Mouse (Mus musculus) neural tube, embryonic 14.5 days (tissue): ENCODE results near the gene Khdrbs2. TPM values are rescaled to one million over a fixed set of nuclear protein-coding genes. Genes with fewer than 3 reads are reported as not detected.

Experiments used
- ATAC-seq: fragments of 200-750 bp; cut with Nextera tagmentation; 2 replicates; pipeline ENCODE4 v1.8.0; 2017; ENCODE audit warnings: low read depth, mild to moderate bottlenecking, moderate TSS enrichment, moderate library complexity
- H3K27ac ChIP-seq: fragments of 300-500 bp; sonication (generic); 2 replicates; pipeline ENCODE4 v1.5.1; 2014; ENCODE audit warnings: low read depth, mild to moderate bottlenecking, control low read depth, low read length, moderate library complexity, mixed read lengths
- H3K27me3 ChIP-seq: fragments of 300-500 bp; sonication (generic); 2 replicates; pipeline ENCODE4 v1.6.1; 2014; ENCODE audit warnings: low read length; ENCODE audit not compliant: control insufficient read depth, insufficient read depth
- H3K36me3 ChIP-seq: fragments of 300-500 bp; sonication (generic); 2 replicates; pipeline ENCODE4 v1.6.1; 2014; ENCODE audit warnings: low read length, mixed read lengths; ENCODE audit not compliant: control insufficient read depth, insufficient read depth
- H3K4me1 ChIP-seq: fragments of 300-500 bp; sonication (generic); 2 replicates; pipeline ENCODE4 v1.6.1; 2014; ENCODE audit warnings: low read length; ENCODE audit not compliant: control insufficient read depth, insufficient read depth
- H3K4me2 ChIP-seq: fragments of 300-500 bp; sonication (generic); 2 replicates; pipeline ENCODE4 v1.6.1; 2014; ENCODE audit warnings: mild to moderate bottlenecking, low read depth, low read length, control low read depth
- H3K4me3 ChIP-seq: fragments of 300-500 bp; sonication (generic); 2 replicates; pipeline ENCODE4 v1.5.1; 2014; ENCODE audit warnings: low read depth, low read length, control low read depth, mixed read lengths
- H3K9ac ChIP-seq: fragments of 300-500 bp; sonication (generic); replicated peaks from 2 replicates; pipeline ENCODE4 v1.6.1; 2014; ENCODE audit warnings: low read depth, mild to moderate bottlenecking, control low read depth, low read length, mixed read lengths
- H3K9me3 ChIP-seq: fragments of 300-500 bp; sonication (generic); 2 replicates; pipeline ENCODE4 v1.6.1; 2016; ENCODE audit warnings: low read length; ENCODE audit not compliant: control insufficient read depth
- WGBS: fragments of 180-500 bp; shearing (Covaris S2); extraction: QIAGEN DNeasy Blood & Tissue Kit; methylation state at CpG from one replicate; pipeline ENCODE4 v1.1.7; 2014; 5-methylcytosine and 5-hydroxymethylcytosine counted together
- polyA plus RNA-seq: library from polyadenylated mRNA; unstranded; fragments of >200 nt; fragmentation: Nextera tagmentation; extraction: Ambion mirVana; gene quantifications from 2 replicates; pipeline ENCODE4 v1.2.1, GENCODE M21; 2014

Khdrbs2 gene
- polyA plus RNA-seq, 1 experiment from 2014 or later: 73.8 TPM

DNA sequence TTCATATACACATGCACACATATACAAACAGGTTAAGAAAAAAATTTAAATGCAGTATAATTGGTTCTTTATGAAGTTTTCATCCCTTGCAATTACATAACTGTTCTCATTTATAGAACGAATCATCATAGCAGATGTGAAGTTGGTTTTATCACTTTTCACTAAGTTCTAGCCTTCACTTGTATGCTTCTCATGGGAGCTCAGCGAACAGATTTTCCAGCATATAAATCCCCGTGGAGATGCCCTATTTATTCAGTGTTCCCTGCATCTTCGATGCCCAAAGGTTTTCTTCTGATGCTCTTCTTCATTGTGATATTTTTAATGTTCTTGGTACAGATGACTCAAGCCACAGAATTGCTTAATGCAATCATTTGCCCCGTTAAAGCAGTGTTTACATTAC lies 128.9 kb downstream of the Khdrbs2 start:
- Histone ChIP-seq H3K4me1 (no peaks in the 10 kb centered on the region), H3K9ac (no peak overlapping the region), H3K9me3 (no peaks in the 10 kb centered on the region), H3K27me3 (no peaks in the 10 kb centered on the region), H3K4me3 (no peak overlapping the region), H3K4me2 (no peak overlapping the region), H3K36me3 (no peaks in the 10 kb centered on the region), H3K27ac (no peak overlapping the region)
- ATAC-seq: no peak
- 79% methylated on average over 5 of the region's 5 CpGs for WGBS

GRCm38 (mm10) chr1:32309074-32309473 lies 136.6 kb downstream of the Khdrbs2 start:
- Histone ChIP-seq H3K4me2 (no peak overlapping the region), H3K9me3 (no peaks in the 10 kb centered on the region), H3K4me3 (no peak overlapping the region), H3K4me1 (no peaks in the 10 kb centered on the region), H3K36me3 (no peaks in the 10 kb centered on the region), H3K27ac (no peak overlapping the region), H3K9ac (no peak overlapping the region), H3K27me3 (no peaks in the 10 kb centered on the region)
- no peak for ATAC-seq
- 73% methylated on average over 3 of the region's 3 CpGs for WGBS

DNA sequence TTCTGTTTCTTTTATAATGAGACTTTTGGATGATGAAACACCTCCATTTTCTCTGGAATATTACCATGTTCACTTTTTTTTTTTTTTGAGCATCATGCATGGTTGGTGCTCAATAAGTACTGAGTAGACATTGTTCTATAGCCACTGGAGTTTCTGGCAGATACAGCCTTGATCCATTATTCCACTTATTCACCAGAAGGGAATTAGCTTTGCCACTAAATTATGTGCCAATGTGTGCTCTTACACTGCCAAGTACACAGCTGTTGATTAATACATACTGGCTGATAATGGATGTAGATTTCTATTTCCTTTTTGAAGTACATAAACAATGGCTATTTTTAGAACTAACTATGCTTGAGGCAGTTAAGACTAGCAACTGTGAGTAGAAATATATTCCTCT lies 137.1 kb downstream of the Khdrbs2 start:
- Histone ChIP-seq H3K9me3 (no peaks in the 10 kb centered on the region), H3K36me3 (no peaks in the 10 kb centered on the region), H3K27ac (no peak overlapping the region), H3K4me3 (no peak overlapping the region), H3K4me2 (no peak overlapping the region), H3K4me1 (no peaks in the 10 kb centered on the region), H3K27me3 (no peaks in the 10 kb centered on the region), H3K9ac (no peak overlapping the region)
- ATAC-seq: no peak

DNA sequence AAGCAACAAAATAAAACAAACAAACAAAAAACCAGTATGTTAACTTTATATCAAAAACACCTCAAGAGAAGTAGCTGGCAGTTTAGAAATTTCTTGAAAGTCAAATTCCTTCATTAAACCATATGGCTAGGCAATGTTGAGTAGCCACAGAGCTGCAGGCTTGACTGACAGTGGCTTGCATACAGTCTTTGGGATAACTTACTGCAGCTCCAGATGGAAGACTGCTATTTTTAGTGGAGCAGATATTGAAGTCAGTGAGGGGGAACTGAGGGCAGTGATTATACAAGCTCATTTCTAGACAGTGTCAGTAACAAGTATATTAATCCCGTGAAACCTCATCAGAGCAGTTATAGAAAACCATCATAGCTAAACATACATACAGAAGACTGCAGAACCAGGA lies 166.6 kb downstream of the Khdrbs2 start:
- Histone ChIP-seq H3K36me3 (no peaks in the 10 kb centered on the region), H3K27ac (no peak overlapping the region), H3K9ac (no peak overlapping the region), H3K27me3 (no peaks in the 10 kb centered on the region), H3K4me1 (no peaks in the 10 kb centered on the region), H3K4me3 (no peak overlapping the region), H3K9me3 (no peaks in the 10 kb centered on the region), H3K4me2 (no peak overlapping the region)
- no peak for ATAC-seq
- 82% methylated on average over 1 of the region's 1 CpGs for WGBS

GRCm38 (mm10) chr1:32347538-32347937 lies 175.0 kb downstream of the Khdrbs2 start:
- Histone ChIP-seq H3K4me3 (no peak overlapping the region), H3K4me2 (no peak overlapping the region), H3K4me1 (no peaks in the 10 kb centered on the region), H3K9ac (no peak overlapping the region), H3K27me3 (no peaks in the 10 kb centered on the region), H3K9me3 (no peaks in the 10 kb centered on the region), H3K36me3 (no peaks in the 10 kb centered on the region), H3K27ac (no peak overlapping the region)
- no peak for ATAC-seq
- WGBS: 81% methylated on average over 2 of the region's 2 CpGs

GRCm38 (mm10) chr1:32352076-32352475 lies 179.6 kb downstream of the Khdrbs2 start:
- 53% methylated on average over 1 of the region's 1 CpGs for WGBS
- Histone ChIP-seq H3K27me3 (no peaks in the 10 kb centered on the region), H3K4me1 (no peaks in the 10 kb centered on the region), H3K36me3 (no peaks in the 10 kb centered on the region), H3K9ac (no peak overlapping the region), H3K27ac (no peak overlapping the region), H3K4me2 (no peak overlapping the region), H3K9me3 (no peaks in the 10 kb centered on the region), H3K4me3 (no peak overlapping the region)
- ATAC-seq: peak; percentile 66; the same call in 1 of the 2 replicates

GRCm38 (mm10) chr1:32363539-32363938 lies 191.0 kb downstream of the Khdrbs2 start:
- Histone ChIP-seq H3K4me3 (no peak overlapping the region), H3K9me3 (no peaks in the 10 kb centered on the region), H3K4me1 (no peaks in the 10 kb centered on the region), H3K27ac (no peak overlapping the region), H3K36me3 (no peaks in the 10 kb centered on the region), H3K27me3 (no peaks in the 10 kb centered on the region), H3K4me2 (no peak overlapping the region), H3K9ac (no peak overlapping the region)
- 69% methylated on average over 2 of the region's 2 CpGs for WGBS
- ATAC-seq: no peak

- no peaks in the 10 kb centered on the region for H3K27me3 ChIP-seq
- no peak overlapping the region for H3K4me2 ChIP-seq
- no peak for ATAC-seq
- no peaks in the 10 kb centered on the region for H3K9me3 ChIP-seq
- WGBS: 78% methylated on average over 6 of the region's 6 CpGs
- H3K4me1 ChIP-seq: no peaks in the 10 kb centered on the region
- no peak overlapping the region for H3K9ac ChIP-seq
- no peak overlapping the region for H3K4me3 ChIP-seq
- H3K27ac ChIP-seq: no peak overlapping the region
- no peaks in the 10 kb centered on the region for H3K36me3 ChIP-seq
Measured at GRCm38 (mm10) chr1:32397553-32397952, 225.0 kb downstream of the Khdrbs2 start.

DNA sequence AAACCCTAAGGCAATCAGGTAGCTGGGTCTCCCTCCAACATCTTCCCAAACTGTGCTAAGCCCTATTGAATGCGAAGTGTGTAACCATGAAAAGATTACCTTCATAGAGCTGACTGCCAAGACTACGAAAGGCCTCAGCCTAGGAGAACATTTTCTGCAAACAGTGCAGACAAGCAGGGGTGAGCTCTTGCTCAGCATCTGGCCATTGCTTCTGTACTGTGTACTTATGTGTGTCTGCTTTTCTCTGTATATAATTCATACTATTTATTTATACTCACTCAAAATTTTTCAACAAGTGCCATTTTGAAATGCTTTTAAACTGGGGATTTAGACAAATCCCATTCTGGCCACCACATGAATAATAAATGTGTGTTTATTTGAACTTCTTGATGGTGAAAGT lies 235.1 kb downstream of the Khdrbs2 start:
- H3K4me3 ChIP-seq: no peak overlapping the region
- no peaks in the 10 kb centered on the region for H3K4me1 ChIP-seq
- H3K4me2 ChIP-seq: no peak overlapping the region
- H3K36me3 ChIP-seq: no peaks in the 10 kb centered on the region
- WGBS: 91% methylated on average over 2 of the region's 2 CpGs
- ATAC-seq: no peak
- no peaks in the 10 kb centered on the region for H3K9me3 ChIP-seq
- no peak overlapping the region for H3K9ac ChIP-seq
- H3K27me3 ChIP-seq: no peaks in the 10 kb centered on the region
- no peak overlapping the region for H3K27ac ChIP-seq

DNA sequence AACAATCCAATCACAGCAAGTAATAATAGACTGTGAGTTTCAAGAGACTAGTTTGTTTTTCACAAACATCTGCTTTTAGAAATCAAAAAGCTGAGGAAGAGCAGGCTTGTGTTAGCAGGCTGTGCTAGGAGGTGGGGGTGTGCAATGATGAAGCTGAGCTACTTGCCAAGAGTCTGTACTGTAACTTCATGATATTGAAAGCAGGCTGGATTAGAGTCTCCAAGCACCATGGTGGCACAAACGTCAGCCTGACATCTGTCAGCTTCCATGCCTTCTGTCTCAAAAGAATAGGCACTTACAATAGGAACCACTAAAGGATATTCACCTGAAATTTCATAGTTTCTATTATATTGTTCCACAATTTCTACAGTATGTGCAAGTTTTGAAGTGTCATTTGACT lies 255.9 kb downstream of the Khdrbs2 start:
- 70% methylated on average over 1 of the region's 1 CpGs for WGBS

More for the DNA sequence above, 255.9 kb downstream of the Khdrbs2 start:
- no peaks in the 10 kb centered on the region for H3K9me3 ChIP-seq
- H3K4me3 ChIP-seq: no peak overlapping the region
- no peaks in the 10 kb centered on the region for H3K27me3 ChIP-seq
- H3K4me1 ChIP-seq: no peaks in the 10 kb centered on the region
- no peak overlapping the region for H3K9ac ChIP-seq
- H3K36me3 ChIP-seq: no peaks in the 10 kb centered on the region
- H3K27ac ChIP-seq: no peak overlapping the region
- no peak overlapping the region for H3K4me2 ChIP-seq
- ATAC-seq: no peak
